Mouse (Mus musculus) macrophage (primary cell): ENCODE measurements around the gene Exoc6b. TPM values are rescaled to one million over a fixed set of nuclear protein-coding genes. Genes with fewer than 3 reads are reported as not detected.

ENCODE experiments used
- H3K27ac ChIP-seq: fragments of 350-480 bp; formaldehyde crosslinking; 2 replicates; pipeline ENCODE4 v1.9.0; 2021
- H3K36me3 ChIP-seq: fragments of 350-480 bp; formaldehyde crosslinking; 2 replicates; pipeline ENCODE4 v1.9.0; 2021; ENCODE audit errors: inconsistent target
- H3K4me3 ChIP-seq: fragments of 350-480 bp; formaldehyde crosslinking; 2 replicates; pipeline ENCODE4 v1.9.0; 2021; ENCODE audit errors: inconsistent target
- H3K79me2 ChIP-seq: fragments of 350-480 bp; formaldehyde crosslinking; 2 replicates; pipeline ENCODE4 v1.9.0; 2021; ENCODE audit errors: inconsistent target
- whole genome bisulfite sequencing: methylation state at CpG from one replicate; pipeline ENCODE4 v1.1.7; 2026; ENCODE audit warnings: inconsistent platforms; ENCODE audit not compliant: missing documents; 5-methylcytosine and 5-hydroxymethylcytosine counted together
- polyA plus RNA-seq: library from polyadenylated mRNA; stranded (reverse); fragments of 250-400 nt; gene quantifications from 3 replicates; pipeline ENCODE4 v1.2.4, GENCODE M21; 2018; ENCODE audit warnings: inconsistent platforms

The Exoc6b gene
- polyA plus RNA-seq, 1 experiment from 2014 or later: 16.1 TPM

DNA sequence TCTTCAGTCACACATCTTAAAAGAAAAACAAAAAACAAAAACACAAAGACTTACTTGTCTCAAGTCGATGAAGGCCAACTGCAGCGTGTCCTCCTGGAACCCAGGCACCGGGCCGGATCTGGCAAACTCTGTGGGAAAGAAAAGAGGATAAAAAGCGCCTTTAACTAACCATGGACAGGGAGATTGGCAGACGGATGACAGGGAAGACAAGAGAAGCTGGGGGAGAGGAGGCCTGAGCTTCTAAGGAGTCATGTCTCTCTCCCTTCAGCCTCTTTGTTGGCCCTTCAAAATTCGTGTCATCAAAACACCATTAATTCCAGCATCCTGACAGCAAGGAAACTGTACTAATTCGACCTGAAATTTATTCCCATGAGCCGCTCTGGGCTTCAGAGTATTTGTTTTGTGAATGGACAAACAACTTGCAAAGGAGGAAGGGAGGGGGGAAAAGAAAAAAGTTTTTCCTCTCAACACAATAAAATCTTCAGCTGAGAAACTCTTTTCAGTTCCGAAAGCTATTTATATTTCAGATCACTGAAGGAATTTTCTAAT is 322.4 kb downstream of the Exoc6b start:
- H3K27ac ChIP-seq: no peak overlapping the region
- 90% methylated on average over 10 of the region's 10 CpGs for WGBS
- H3K4me3 ChIP-seq: no peak overlapping the region
- H3K36me3 ChIP-seq: no peaks in the 10 kb centered on the region
- H3K79me2 ChIP-seq: no peaks in the 10 kb centered on the region

DNA sequence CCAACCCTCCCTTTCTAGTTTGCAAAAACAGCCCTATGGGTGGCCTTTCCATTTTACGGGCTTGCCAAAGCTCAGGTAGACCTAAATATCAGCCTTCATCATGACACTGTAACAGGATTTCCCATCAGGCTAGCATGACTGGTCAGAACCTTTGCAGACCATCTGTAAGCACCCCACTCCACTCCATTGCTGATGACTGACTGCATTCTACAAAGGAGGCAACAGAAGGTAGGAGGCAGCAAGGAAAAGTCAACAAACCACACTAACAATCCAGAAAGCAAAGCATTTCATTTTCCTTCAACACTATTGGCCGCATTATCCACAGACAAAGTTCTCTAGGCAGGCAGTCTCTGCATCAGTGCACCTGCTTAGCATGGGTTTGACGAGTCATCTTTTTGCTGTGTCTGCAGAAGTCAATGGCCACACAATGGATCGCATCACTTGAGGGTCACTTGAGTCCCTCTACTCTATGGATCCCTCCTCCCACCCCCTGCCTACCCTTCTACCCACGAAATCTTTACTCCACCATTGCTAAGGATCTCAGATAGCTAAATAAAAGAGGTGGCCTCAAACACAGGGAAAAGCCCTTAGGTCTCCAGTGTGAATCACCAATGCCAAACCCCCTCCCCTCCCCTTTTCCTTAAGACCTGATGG is 323.0 kb downstream of the Exoc6b start:
- no peak overlapping the region for H3K4me3 ChIP-seq
- no peaks in the 10 kb centered on the region for H3K79me2 ChIP-seq
- WGBS: 93% methylated on average over 5 of the region's 5 CpGs

DNA sequence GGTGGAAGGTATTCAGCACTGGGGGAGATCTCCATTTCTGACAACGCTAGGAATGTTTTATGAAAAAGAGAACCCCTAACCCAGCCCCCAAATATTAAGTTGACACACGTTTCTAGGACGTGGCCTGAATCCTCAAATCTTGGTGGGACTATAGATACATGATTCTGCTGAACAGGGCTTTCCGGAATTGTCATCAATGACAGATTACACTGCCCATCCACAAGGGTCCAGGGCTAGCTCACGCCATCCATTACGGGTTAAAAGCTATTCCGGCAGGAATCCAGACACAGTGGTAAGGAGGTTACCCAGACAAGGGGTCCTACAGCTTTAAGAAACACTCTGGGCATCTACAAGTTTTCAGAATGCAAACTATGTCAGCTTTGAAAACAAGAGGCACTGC is 323.7 kb downstream of the Exoc6b start:
- H3K27ac ChIP-seq: no peak overlapping the region
- no peaks in the 10 kb centered on the region for H3K36me3 ChIP-seq
- H3K79me2 ChIP-seq: no peaks in the 10 kb centered on the region
- no peak overlapping the region for H3K4me3 ChIP-seq
- WGBS: 91% methylated on average over 7 of the region's 7 CpGs

More for the DNA sequence above, 323.0 kb downstream of the Exoc6b start:
- Histone ChIP-seq H3K27ac (no peak overlapping the region), H3K36me3 (no peaks in the 10 kb centered on the region)

DNA sequence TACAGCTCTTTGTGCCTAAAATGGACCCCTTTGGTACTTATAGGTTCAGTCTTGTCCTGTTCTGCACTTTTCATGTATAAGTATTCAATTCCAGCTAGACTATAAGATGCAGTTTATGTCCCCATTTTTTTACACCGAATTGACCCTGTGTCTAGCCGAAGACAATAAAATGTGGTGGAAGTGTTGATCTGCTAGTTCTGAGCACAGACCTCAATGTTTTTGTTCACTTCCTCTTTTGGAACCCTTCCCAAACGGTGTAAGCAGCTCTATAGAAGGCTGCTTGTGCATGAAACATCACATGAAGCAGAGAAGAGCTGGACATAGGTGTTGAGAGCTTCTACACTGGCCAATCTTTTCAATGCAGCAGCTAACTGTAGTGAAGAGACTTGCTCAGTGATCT is 327.1 kb downstream of the Exoc6b start:
- Histone ChIP-seq H3K4me3 (no peak overlapping the region), H3K79me2 (no peaks in the 10 kb centered on the region), H3K36me3 (no peaks in the 10 kb centered on the region), H3K27ac (no peak overlapping the region)
- WGBS: 13% methylated on average over 3 of the region's 3 CpGs

DNA sequence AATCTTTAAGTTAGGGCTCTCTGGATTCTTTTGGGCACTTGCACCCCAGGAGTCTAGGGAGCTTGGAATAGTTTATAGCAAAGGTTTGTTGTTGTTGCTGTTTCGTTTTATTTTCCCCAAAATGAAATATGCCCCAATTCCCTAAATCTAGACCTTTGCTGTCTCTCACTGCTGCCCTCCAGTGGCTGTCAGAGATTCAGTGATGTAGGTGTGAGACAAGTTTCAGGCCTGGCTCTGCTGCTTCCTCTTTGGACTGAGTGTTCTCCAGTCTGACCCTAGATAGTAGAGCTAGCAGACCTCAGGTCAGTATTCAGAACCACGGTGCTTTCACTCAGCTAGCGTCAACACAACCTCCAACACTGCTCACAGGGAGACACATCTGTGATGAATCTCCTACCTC is 332.4 kb downstream of the Exoc6b start:
- WGBS: 17% methylated on average over 3 of the region's 3 CpGs
- no peak overlapping the region for H3K27ac ChIP-seq
- no peaks in the 10 kb centered on the region for H3K79me2 ChIP-seq
- H3K4me3 ChIP-seq: no peak overlapping the region
- no peaks in the 10 kb centered on the region for H3K36me3 ChIP-seq

DNA sequence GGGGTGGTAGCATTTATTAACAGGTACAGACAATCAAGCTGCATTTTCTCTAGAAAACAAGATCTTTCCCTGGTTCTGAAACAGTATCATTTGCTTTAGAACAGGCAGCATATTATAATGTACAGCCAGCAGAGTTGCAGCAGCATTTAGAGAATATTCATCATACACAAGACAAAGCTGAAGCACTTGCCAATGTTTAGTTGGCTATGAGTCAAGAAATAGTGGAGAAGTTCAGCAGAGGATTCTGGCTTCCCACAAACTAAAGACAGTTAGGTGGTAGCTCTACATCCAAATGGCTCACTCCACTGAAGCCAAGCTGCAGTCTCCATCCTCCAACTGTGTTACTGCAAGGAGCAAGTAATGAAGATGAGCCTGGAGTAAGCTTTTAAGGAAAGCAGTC is 342.4 kb downstream of the Exoc6b start:
- no peaks in the 10 kb centered on the region for H3K79me2 ChIP-seq
- H3K4me3 ChIP-seq: no peak overlapping the region
- H3K27ac ChIP-seq: no peak overlapping the region
- no peaks in the 10 kb centered on the region for H3K36me3 ChIP-seq

DNA sequence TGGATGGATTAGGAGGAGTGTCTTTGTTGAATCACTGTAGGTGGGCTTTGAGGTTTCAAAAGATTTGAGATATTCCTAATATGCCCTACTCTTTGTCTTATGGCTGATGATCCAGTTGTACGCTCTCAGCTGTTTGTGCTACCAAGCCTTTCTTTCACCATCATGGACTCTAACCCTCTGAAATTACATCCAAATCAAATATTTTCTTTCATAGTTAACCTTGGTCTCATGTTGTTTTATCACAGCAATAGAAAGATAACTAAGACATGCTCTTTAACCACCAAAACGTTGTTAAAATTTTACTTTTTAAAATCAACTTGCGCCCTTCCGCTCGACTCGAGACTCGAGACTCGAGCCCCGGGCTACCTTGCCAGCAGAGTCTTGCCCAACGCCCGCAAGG is 356.1 kb downstream of the Exoc6b start:
- Histone ChIP-seq H3K79me2 (no peaks in the 10 kb centered on the region), H3K4me3 (no peak overlapping the region)
- 93% methylated on average over 9 of the region's 11 CpGs for WGBS

DNA sequence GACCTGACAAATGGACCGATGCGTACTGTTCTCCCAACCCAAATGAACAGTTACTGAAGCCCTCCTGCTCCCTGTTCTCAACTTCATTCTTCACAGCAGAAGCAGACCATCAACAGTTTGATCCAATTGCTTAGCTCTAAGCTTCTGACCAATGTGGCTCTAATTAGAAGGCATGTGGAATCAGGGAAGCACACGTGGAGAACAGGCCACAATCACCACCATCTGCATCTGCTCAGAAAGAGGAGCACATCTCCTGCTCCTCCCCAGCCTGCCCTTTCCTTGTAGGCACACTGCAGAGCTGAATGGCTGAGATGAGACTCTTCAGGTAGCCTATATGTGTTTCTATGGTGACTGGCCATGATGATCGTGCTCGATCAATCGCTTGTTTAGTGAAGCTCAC is 358.5 kb downstream of the Exoc6b start:
- H3K4me3 ChIP-seq: no peak overlapping the region
- no peaks in the 10 kb centered on the region for H3K79me2 ChIP-seq
- 93% methylated on average over 6 of the region's 6 CpGs for WGBS
- no peak overlapping the region for H3K27ac ChIP-seq
- no peaks in the 10 kb centered on the region for H3K36me3 ChIP-seq

More for the DNA sequence above, 356.1 kb downstream of the Exoc6b start:
- Histone ChIP-seq H3K36me3 (no peaks in the 10 kb centered on the region), H3K27ac (no peak overlapping the region)

DNA sequence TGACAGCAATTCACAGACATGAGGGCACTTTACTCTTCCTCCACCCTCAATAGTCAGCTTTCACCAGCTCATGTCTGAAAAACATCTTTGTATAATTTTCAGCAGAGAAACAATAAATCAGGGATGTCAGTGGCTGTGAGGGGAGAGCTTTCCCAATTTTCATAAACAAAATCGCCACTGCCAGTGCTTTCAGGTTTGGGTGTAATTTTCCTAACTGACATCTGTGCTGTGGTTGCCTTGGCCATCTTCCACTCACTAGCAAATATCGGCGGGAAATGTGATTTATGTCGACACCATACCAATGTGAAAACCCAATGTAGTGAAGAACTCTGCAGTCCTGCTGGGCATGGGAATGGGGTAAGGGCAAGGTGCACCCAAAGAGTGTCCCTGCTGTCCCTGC is 360.7 kb downstream of the Exoc6b start:
- WGBS: 35% methylated on average over 4 of the region's 4 CpGs
- H3K36me3 ChIP-seq: no peaks in the 10 kb centered on the region

DNA sequence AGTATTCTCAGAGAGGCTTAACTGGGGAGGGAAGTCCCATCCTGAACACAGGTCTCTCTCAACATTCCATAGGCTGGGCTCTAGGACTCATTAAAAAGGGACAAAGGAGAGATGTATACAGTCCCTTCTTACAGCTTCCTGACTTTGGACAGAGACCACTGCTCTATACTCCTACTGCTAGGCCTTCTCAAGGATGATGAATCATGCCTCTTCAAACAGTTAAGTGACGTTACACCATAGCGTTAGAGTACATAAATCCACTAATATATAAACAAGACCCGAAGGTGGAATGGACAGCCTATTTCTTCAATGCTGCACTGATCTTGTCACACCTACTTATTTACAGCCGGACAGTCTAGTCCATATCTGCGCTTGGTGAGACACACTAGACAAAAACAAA is 369.7 kb downstream of the Exoc6b start:
- Histone ChIP-seq H3K36me3 (no peaks in the 10 kb centered on the region), H3K79me2 (no peaks in the 10 kb centered on the region), H3K27ac (no peak overlapping the region), H3K4me3 (no peak overlapping the region)
- 94% methylated on average over 5 of the region's 5 CpGs for WGBS

More for the DNA sequence above, 360.7 kb downstream of the Exoc6b start:
- Histone ChIP-seq H3K4me3 (no peak overlapping the region), H3K27ac (no peak overlapping the region), H3K79me2 (no peaks in the 10 kb centered on the region)

DNA sequence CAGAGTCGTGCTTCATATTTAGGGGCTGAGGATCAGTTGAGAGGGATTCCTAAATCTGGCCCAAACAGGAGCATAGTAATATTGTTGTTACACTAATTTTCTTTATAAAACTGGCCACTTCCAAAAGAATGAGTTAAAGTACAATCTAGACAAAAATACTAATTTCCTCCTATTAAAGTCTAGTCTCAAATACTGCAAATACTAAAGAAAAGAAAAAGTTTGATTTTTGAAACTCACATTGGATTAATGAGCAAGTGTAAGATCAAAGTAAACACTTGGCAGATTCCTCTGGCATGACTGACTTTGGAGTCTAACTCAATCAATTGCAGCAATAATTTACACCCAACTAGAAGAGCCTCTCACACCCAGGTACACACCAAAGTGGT is 371.0 kb downstream of the Exoc6b start:
- H3K4me3 ChIP-seq: no peak overlapping the region
- H3K79me2 ChIP-seq: no peaks in the 10 kb centered on the region
- no peak overlapping the region for H3K27ac ChIP-seq
- no peaks in the 10 kb centered on the region for H3K36me3 ChIP-seq
- 94% methylated on average over 1 of the region's 1 CpGs for WGBS

DNA sequence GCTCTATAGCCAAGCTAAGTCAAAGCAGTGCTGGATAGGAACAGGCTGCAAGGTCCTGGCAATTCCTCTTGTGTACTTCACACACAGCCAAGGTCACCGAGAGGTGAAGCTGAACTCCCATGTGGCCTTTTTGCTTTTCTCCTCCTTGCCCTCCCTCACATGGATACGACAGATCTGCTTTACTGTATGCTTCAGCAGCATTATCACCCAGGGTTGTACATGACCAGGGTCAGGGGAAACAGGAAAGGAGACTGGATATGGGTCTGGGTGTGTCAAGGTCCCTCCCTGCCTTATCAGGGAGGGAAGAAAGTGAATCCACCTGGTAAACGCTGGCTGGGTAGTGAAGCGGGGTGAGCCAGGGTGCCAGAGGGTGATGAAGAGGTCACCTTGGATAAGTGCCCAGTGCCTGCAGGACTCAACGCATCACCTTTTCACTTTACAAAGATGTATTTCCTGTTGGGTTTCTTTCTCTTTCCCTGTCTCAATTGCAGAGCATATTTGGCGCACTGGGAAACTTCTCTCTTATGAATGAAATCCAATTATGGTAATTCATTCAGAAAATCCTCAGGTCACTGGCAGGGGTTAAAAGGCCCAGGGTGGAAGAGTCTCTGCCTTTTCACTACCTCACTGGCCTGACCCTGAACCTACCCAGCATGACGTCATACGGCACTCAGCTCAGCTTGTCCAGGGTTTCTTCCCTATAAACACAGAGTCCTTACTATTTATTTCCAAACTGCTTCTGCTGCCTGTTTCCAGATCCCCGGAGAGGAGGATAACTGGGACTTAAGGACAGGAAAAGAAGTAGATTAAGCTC is 371.6 kb downstream of the Exoc6b start:
- Histone ChIP-seq H3K4me3 (no peak overlapping the region), H3K27ac (no peak overlapping the region), H3K36me3 (no peaks in the 10 kb centered on the region), H3K79me2 (no peaks in the 10 kb centered on the region)
- WGBS: 88% methylated on average over 9 of the region's 9 CpGs

DNA sequence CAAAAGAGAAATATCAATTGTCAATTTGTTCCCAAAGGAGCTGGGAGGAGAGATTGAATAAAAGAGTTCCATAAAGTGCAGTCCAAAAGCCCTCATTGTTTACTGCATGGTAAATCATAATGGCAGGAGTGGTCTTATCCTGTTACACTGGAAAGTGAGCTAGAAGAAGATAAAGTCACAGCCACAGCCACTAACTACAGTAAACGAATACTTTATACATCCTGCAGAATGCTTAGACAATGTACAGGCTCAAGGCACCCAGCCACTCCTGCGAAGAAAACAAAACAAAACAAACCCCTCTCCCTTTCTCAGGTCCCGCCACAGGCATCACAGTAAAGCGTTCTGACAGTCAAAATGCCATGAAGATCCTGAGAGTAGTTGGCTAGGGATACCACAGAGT is 375.5 kb downstream of the Exoc6b start:
- WGBS: 98% methylated on average over 4 of the region's 4 CpGs
- Histone ChIP-seq H3K79me2 (no peaks in the 10 kb centered on the region), H3K27ac (no peak overlapping the region), H3K4me3 (no peak overlapping the region), H3K36me3 (no peaks in the 10 kb centered on the region)

DNA sequence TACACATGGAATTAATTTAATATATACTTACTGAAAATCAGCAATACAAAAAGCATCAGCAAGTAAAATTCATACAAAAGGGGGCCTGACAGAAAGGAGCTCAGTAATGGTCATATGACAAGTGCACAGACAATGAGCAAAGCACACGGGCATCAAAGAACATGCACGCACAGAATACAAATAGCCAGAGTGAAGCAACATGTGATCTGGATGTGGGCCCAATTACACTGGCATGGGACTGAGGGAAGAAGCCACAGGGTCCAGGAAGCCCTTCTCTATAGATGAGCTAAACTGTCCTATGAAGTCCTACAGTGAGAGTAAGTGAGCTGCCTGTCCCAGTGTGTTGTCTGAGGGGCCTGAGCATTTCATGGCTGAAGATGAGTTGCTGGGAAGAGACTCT is 376.1 kb downstream of the Exoc6b start:
- Histone ChIP-seq H3K4me3 (no peak overlapping the region), H3K27ac (no peak overlapping the region), H3K36me3 (no peaks in the 10 kb centered on the region), H3K79me2 (no peaks in the 10 kb centered on the region)
- 86% methylated on average over 2 of the region's 2 CpGs for WGBS

DNA sequence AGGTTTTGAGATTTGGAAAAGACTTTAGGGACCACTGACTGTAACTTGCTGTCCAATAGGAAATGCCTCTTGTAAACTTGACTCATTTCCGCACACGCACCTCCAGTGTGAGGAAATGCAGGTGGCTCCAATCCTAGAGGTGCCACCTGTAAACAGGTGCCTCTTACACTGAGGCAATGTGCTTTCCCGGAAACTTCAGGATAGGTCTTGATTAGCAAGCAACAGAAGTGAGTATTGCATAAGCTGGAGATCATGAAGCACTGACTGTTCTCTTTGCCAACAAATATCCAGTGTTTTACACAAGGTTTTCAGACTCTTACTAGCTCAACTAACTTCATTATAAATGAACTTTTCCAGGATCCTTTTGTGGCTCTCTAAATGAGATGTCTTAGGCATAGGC is 377.4 kb downstream of the Exoc6b start:
- 95% methylated on average over 3 of the region's 3 CpGs for WGBS
- Histone ChIP-seq H3K27ac (no peak overlapping the region), H3K36me3 (no peaks in the 10 kb centered on the region), H3K4me3 (no peak overlapping the region), H3K79me2 (no peaks in the 10 kb centered on the region)
